Mouse (Mus musculus) left cerebral cortex, postnatal 36 days (tissue): ENCODE results near the gene Ttc6. TPM values are rescaled to one million over a fixed set of nuclear protein-coding genes. Genes with fewer than 3 reads are reported as not detected.

Experiments
- DNase-seq, 2 experiments: peaks; one replicate each; pipeline ENCODE4 v3.0.0; 2021 to 2022; ENCODE audit warnings: low spot score in 2 of 2, mixed read lengths in 1 of 2
- intact Hi-C: fragments of 180-260 bp; cut with DNase I; formaldehyde crosslinking; loops from one replicate; pipeline ENCODE4 v1.15.1; 2025
- total RNA-seq, 2 experiments: library from RNA; stranded (reverse); gene quantifications; 2 replicates each; pipeline ENCODE4 v1.2.3; 2021

The Ttc6 gene
- total RNA-seq, 2 experiments from 2014 or later = 0.09 to 0.20 TPM

DNA sequence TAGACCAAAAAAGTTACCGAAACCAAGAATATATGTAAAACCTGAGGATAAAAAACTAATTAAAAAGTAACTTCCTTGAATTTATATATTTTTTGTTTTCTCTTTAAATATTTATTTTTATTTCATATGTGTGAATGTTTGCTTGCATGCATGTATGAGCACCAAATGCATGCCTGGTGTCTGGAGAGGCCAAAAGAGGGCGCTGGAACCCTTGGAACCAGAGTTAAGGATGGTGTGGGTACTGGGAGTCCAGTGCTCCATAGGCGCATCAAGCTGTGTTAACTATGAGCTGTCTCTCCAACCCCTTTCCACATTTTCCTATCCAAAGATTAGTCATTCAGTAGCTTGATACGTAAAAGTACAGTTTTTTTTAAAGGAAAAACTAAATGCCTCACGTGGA, 58.1 kb downstream of the Ttc6 start:
- intact Hi-C loops = no loop called here

DNA sequence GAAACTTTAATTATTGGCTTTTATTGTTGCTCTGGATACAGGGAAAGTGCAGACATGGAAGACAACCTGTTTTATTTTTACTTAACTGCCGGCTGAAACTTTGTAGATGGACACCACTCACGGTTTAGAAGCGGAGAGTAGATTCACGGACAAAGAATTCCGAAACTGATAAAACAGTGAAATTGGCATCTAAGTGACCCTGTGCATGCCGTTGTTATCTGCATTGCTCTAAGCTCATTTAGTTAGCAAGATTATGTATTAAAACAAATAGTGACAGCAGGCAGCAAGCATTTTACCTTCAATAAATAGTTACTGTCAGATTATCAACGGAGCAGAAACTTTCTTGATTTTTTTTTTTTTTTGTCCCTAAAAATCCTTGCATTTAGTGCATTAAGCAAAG, 59.4 kb downstream of the Ttc6 start:
- DNase-seq = no peak
- intact Hi-C loops = no loop called here

More for the DNA sequence above, 58.1 kb downstream of the Ttc6 start:
- no peak for DNase-seq

DNA sequence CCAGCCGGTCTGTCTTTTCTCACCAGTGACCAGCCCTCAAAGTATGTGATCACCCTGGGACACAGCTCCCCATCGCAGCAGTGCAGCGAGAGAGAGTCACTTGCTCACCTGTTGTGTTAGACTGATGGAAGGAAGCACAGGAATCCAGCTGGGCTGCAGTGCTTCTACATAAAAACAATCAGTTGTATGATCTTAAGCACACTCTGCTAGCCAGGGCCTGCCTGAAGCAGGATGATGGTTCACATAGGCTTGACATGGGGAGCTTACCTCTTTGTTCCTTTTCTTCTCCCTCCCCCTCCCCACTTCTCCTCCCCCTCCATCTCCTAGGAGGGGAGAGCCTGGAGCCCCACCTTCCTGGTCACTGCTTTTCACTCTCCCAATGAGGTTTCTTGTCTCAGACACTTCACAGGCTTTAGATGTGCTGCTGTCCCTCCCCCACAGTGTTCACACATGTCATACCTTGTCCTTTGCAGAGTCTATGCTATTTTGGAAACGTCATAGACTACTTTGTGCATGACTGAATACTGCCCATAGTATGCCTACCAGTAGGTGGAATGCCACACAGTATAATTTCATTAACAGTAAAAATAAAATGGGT, 60.2 kb downstream of the Ttc6 start:
- no peak for DNase-seq
- intact Hi-C loops = no loop called here

DNA sequence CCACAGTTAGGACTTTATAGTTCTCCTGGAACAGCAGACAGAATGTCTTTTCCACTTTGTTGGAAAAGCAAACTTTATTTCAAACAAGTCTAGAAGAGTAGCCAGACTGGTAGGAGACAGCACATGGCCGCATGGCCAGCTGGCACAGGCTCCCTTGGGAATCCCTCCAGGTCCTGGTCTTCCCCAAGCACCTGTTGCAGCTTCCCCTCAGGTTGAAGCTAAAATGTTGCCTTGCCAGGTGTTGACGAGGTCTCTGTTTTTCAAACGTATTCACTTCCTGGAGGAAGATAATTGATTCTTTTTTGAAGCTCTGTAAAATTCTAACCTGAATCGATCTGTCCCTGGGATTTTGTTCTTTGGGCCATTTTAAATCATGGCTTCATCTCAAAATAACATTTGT, 86.1 kb downstream of the Ttc6 start:
- intact Hi-C loops = no loop called here
- DNase-seq = no peak

DNA sequence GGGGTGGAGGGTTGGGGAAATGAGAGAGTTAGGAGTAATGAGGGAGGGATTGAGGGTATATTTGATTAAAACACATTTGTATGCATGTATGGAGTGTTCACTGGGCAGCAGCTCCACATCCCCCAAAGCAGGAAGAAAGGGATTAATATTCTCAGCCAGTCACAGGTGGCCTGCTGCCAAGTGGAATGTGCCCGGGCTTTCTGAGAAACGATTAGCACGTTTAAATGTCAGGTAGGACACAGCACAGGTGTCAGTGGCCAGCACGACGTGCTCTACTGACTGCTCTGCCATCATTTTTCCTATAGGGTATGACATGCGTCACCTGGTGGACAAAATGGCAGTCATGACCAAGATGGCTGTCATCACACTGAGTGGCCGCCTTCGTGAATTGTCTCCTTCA, 86.8 kb downstream of the Ttc6 start:
- intact Hi-C loops = no loop called here
- DNase-seq = no peak

DNA sequence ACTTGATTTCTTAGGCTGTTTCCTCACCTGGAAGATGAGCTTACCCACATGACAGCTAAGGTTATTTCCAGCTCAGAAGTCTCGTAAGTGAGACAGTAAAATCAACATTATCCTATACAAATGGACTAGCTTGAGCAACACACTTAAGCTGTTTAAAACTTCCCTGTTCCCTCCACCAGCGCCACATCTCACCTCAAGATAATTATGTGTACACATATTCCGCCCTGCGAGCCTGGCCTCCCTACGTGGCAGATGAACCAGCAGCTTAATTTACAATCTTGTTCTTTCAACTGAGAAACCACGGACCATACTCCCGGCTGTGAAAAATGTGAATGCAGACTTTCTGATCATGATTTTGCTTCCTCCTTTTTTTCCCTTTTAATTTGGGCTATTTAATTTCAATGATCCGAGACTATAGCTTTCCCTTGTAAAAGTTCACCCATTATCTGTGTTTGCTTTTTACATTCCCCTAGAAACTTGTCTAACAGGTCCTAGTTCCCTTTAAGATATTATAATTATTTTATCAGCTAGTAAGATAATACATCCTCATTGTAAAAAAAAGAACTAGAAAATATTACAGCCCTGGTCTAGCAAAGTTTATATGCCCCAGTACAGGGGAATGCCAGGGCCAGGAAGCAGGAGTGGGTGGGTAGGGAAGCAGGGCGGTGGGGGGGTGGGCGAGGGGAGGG, 99.2 kb downstream of the Ttc6 start:
- intact Hi-C loops = no loop called here
- DNase-seq = no peak

DNA sequence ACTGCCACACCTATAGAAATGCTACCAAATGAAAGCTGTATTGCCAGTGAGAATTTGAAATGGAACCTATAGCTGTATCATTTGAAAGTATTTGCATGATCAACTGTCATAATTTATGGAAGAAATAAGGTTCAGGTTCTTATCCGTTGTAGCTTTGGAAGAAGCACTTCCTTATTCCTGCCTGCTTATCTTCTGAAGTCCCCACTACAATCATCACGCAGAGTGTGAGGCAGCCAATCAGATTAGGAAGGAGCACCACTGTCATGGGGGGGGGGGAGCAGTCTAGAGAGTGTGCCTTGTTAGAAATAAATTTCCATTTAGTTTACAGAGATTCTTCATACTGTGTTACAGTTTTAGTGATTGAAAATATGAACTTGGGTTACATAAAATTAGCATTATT, 108.5 kb downstream of the Ttc6 start:
- DNase-seq = no peak
- intact Hi-C loops = no loop called here

DNA sequence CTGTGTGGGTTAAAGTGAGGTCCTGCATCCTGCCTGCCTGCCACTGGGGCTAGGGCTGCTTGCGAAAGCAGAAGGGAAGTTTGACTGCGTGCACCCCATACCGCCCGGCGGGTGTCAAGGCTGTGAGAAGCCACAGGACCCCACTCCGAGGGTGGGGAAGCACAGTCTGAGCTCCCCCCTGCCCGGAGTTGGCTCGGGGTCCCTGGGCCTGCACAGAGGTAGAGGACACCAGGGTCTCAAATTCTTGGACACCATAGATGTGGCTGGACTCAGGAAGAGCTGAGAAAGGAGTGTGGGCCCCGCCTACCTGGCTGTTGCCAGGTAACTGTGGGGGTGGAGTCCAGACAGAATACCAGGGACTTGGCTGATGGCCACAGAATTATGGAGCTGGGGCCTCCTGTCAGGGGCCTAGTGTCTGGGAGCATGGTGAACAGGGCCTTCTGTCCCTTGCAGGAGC, 121.1 kb downstream of the Ttc6 start:
- DNase-seq = no peak
- intact Hi-C loops = no loop called here

DNA sequence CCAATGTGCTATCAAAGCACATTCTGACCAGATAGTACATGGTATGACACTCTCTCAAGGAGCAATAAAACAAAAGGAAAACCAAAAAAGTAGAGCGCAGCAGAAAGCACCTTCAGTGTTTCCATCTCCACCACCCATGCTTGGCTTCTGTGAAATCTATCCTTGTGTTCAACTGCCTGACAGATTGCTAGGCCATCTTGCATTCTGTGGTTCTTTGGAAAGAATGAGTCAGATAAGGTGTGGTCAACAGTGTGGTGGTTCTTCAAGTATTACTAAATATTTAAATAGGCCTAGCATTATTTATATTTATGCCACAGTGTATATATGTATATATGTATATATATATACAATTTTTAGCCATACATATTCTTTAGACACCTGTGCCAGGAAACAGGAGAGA, 146.1 kb downstream of the Ttc6 start:
- intact Hi-C loops = no loop called here
- DNase-seq = no peak

DNA sequence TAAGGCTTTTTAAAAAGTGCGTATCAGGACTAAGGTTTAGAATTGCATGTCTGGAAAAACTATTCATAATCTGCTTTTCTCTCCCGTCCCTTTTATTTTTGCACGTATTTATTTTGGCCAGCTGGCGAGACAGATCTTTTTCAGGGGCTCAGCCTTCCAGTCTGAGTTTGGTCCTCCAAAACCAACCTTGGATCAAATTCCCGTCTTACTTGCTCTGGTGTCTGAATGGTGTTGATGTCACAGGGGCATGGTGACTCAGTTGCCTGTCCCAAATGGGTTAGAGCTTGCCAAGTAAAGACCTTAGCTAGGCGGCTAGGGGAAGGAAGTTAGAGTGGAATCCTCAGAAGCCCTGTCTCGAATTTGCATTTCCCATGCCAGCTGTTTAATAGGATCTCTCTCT, 200.8 kb downstream of the Ttc6 start:
- intact Hi-C loops = no loop called here

DNA sequence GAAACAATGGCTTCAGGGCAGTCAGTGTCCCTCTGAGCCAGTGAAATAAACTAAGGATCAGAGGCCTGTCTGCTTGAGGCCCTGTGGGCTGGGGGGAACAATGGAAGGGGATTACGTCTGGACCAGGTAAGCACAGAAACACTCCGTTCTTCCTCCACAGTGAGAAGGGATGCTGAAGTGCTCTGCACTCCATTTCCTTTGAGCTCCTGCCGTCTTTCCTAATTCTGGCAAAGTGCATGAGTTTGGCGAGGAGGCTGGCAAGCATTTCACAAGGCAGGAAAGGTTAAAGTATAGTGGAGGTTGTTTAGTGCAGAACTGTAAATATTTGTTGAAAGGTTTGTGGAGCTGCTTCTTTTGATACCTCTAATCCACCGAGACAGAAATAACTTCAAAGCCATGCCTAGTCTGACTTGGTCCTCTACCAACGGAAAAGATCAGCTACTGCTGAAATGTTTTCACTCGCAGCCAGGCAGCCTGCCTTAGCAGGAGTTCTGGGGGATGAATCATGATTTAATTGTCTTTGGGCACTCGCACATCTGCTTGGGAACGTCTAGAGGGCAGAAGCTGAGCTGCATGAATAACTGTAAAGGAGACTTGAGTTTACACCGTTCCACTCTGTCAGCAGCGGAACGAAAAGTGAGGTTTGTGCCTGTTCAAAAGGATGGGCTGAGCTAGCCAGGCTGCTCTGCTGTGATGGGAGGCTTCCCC, 212.5 kb downstream of the Ttc6 start:
- intact Hi-C loops = no loop called here
- DNase-seq = peak; percentile 10 to 16

More for the DNA sequence above, 200.8 kb downstream of the Ttc6 start:
- DNase-seq = no peak

DNA sequence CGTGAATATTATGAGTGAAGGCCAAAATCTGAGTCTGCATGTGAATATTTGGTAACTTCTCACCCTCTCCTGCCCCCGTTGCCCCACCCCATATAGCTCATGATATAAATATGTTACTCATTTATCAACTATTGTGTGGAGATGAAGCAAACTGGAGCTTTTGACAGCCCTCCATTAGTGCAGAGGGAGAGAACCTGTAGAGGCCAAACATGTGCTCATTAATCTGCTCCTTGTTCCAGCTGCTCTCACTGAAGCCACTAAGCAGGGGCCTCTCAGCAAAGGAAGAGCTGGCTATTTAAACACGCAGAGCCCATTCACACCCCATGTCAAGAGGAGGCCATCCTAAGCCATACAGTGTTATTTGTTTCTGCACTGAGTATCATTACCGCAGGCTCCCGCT, 218.0 kb downstream of the Ttc6 start:
- no peak for DNase-seq

DNA sequence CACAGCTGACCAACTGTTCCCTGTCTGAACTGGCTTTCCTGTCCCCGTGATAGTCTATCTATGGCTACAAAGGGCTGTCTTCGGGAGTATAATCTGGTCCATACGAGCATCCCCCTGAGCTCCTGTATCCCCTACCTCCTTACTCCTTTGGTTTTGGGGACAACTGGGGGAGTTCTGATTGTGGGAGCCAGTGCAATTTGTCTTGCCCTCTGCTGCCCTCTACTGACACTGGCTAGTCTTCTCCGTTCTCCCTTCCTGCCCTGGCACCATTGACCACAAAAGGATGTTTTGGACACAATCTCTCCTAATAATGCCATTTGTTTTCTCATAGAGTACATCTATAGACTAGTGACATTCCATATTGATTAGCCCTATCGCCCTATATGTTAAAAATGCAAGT, 223.6 kb downstream of the Ttc6 start:
- intact Hi-C loops = loop anchor here (2.0 to 5.0 kb wide), 2 partner anchors 150 to 505 kb away; no protein-coding TSS in a partner anchor
- DNase-seq = peak in 1 of 2 experiments; percentile 14

More for the DNA sequence above, 218.0 kb downstream of the Ttc6 start:
- intact Hi-C loops = no loop called here

Other genes with a start within 250 kb of the Ttc6 start
- not detected for gene Foxa1, start 17.2 kb upstream of the Ttc6 start, total RNA-seq